Mouse (Mus musculus): ENCODE measurements around the gene Scd4. TPM values are rescaled to one million over a fixed set of nuclear protein-coding genes. Genes with fewer than 3 reads are reported as not detected.
A peak's percentile ranks its signal among the peaks of the same experiment; 100 is the strongest.
"Not testable (repeated sequence)": the region's sequence is repeated elsewhere in the genome, so short reads cannot be mapped to it uniquely, and the experiment has no call there.

Gene Scd4
- polyA plus RNA-seq, 1 experiment from 2014 or later: 0.06 TPM

GRCm38 (mm10) chr19:44313066-44313465 lies 19.8 kb upstream of the Scd4 start:
- peaks cover 14% of the 10 kb centered on the region for H3K36me3 ChIP-seq (replicated peaks)
- DNase-seq (ENCODE audit: extremely low spot score, low spot score): no peak
- peaks cover 49% of the 10 kb centered on the region for H3K4me1 ChIP-seq
- no peaks in the 10 kb centered on the region; the same call in 1 of the 2 replicates for H3K9me3 ChIP-seq
- no peak overlapping the region for H3K27ac ChIP-seq
- WGBS: 85% methylated on average over 3 of the region's 3 CpGs
- no peak overlapping the region for H3K4me3 ChIP-seq
- H3K27me3 ChIP-seq (ENCODE audit: poor library complexity, severe bottlenecking): no peaks in the 10 kb centered on the region

DNA sequence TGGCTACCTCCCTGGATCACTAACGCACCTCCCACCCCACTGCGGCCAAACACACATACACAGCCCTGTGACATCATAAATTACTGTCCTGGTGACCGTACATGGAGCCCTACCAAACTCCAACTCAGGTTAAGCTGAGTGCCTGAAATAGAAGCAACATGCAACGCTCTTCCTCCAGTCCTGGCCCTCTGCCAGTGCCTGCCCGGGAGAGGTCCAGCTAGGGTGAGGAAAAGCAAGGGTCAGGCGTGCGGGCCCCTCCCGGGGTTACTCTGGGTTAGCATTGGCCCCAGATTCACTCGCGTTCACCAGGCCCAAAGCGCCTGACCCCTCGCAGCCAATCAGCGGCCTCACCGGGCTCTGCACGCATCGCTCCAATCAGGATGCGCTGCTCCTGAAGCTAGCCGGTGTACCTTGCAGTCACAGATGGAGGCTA lies 18.5 kb upstream of the Scd4 start:
- peak overlapping the region; percentile 63 for H3K4me3 ChIP-seq

DNA sequence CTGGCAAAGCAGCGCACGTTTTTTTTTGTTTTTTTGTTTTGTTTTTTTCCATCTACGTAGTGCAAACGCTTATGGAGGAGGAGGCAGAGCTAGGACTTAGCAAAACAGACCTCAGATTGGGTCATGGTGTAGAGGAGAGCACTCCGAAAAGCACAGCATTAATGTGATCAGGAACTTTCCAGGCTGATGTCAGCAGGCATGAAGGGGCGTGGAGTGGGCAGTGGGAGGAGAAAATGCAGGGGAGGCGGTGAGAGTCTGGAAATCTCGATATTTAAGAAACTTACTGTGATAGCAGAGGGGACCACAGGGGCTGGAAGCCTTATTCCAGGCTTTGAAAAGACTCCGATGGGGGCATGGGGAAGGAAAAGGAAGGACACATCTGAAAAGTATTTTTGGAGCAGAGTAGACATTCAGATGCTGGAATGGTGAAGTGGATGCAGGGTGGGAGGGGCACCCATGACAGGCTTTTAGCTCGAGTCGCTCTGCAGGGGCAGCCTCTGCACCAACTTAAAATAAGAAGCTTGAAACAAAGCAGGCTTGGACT lies 17.9 kb upstream of the Scd4 start:
- H3K4me3 ChIP-seq: peak overlapping the region; percentile 63
- H3K27ac ChIP-seq: peak overlapping the region; percentile 83
- H3K4me1 ChIP-seq: peaks cover 49% of the 10 kb centered on the region
- H3K9me3 ChIP-seq: no peaks in the 10 kb centered on the region; the same call in 1 of the 2 replicates
- under 1% methylated on average over 11 of the region's 11 CpGs for WGBS
- no peak for DNase-seq (ENCODE audit: extremely low spot score, low spot score)
- no peaks in the 10 kb centered on the region for H3K27me3 ChIP-seq (ENCODE audit: poor library complexity, severe bottlenecking)
- no peaks in the 10 kb centered on the region for H3K36me3 ChIP-seq (replicated peaks)

More for the DNA sequence above, 18.5 kb upstream of the Scd4 start:
- WGBS: 5% methylated on average over 18 of the region's 18 CpGs
- Histone ChIP-seq H3K9me3 (no peaks in the 10 kb centered on the region; the same call in 1 of the 2 replicates), H3K27me3 (ENCODE audit: poor library complexity, severe bottlenecking) (no peaks in the 10 kb centered on the region), H3K27ac (peak overlapping the region; percentile 83), H3K4me1 (peaks cover 49% of the 10 kb centered on the region), H3K36me3 (replicated peaks) (peaks cover 3% of the 10 kb centered on the region)
- DNase-seq (ENCODE audit: extremely low spot score, low spot score): peak; percentile 86

- Histone ChIP-seq H3K27ac (no peak overlapping the region), H3K9me3 (no peaks in the 10 kb centered on the region; the same call in 1 of the 2 replicates), H3K36me3 (replicated peaks) (no peaks in the 10 kb centered on the region), H3K4me1 (peaks cover 32% of the 10 kb centered on the region), H3K27me3 (ENCODE audit: poor library complexity, severe bottlenecking) (no peaks in the 10 kb centered on the region), H3K4me3 (no peak overlapping the region)
- 64% methylated on average over 5 of the region's 5 CpGs for WGBS
- DNase-seq (ENCODE audit: extremely low spot score, low spot score): no peak
Observed at GRCm38 (mm10) chr19:44316752-44317315, 16.1 kb upstream of the Scd4 start.

- peaks cover 27% of the 10 kb centered on the region for H3K4me1 ChIP-seq
- no peak overlapping the region for H3K27ac ChIP-seq
- no peaks in the 10 kb centered on the region for H3K36me3 ChIP-seq (replicated peaks)
- WGBS: 74% methylated on average over 5 of the region's 5 CpGs
- no peaks in the 10 kb centered on the region for H3K27me3 ChIP-seq (ENCODE audit: poor library complexity, severe bottlenecking)
- no peak for DNase-seq (ENCODE audit: extremely low spot score, low spot score)
- H3K9me3 ChIP-seq: no peaks in the 10 kb centered on the region; the same call in 1 of the 2 replicates
- no peak overlapping the region for H3K4me3 ChIP-seq
Observed at GRCm38 (mm10) chr19:44317391-44317790, 15.5 kb upstream of the Scd4 start.

DNA sequence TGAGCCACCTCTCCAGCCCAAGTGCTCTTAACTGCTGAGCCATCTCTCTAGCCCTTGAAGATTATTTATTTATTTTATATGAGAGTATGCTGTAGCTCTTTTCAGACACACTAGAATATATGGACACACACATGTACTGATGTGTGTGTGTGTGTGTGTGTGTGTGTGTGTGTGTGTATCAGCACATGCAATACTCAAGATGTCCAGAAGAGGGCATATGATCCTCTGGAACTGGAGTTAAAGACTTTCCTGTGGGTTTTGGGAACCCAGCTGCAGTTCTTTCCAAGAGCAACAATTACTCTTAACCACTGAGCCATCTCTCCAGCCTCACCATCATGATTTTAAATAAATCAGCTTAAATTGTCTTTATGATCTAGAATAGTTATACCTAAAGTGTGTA lies 14.3 kb upstream of the Scd4 start:
- no peaks in the 10 kb centered on the region; the same call in 1 of the 2 replicates for H3K9me3 ChIP-seq
- DNase-seq (ENCODE audit: extremely low spot score, low spot score): no peak
- peaks cover 24% of the 10 kb centered on the region for H3K4me1 ChIP-seq
- H3K36me3 ChIP-seq (replicated peaks): no peaks in the 10 kb centered on the region
- H3K27ac ChIP-seq: no peak overlapping the region
- no peaks in the 10 kb centered on the region for H3K27me3 ChIP-seq (ENCODE audit: poor library complexity, severe bottlenecking)
- no peak overlapping the region for H3K4me3 ChIP-seq

- no peak overlapping the region for H3K4me3 ChIP-seq
- no peak for DNase-seq (ENCODE audit: extremely low spot score, low spot score)
- 83% methylated on average over 3 of the region's 3 CpGs for WGBS
- peaks cover 9% of the 10 kb centered on the region for H3K4me1 ChIP-seq
- H3K9me3 ChIP-seq: no peaks in the 10 kb centered on the region; the same call in 1 of the 2 replicates
- no peak overlapping the region for H3K27ac ChIP-seq
- no peaks in the 10 kb centered on the region for H3K27me3 ChIP-seq (ENCODE audit: poor library complexity, severe bottlenecking)
- no peaks in the 10 kb centered on the region for H3K36me3 ChIP-seq (replicated peaks)
Observed at GRCm38 (mm10) chr19:44320316-44320715, 12.6 kb upstream of the Scd4 start.

DNA sequence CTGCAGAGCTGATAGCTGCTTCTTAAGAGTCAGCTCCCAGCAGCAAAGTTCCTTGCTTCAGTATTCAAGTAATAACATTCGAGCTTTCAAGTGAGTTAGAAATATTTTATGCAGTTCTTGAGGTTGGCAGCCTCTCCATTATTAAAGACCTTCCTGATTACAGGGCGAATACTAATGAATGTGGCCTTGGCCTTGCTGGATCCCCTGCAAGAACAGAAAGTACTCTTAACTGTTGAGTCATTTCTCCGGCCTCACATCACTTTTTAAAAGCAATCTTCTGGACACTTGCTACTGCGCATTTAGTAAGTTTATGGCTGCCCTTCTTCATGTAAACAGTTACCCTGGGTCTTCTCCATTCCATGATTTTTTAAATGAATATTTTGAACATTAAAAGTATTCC lies 11.7 kb upstream of the Scd4 start:
- H3K4me1 ChIP-seq: peaks cover 4% of the 10 kb centered on the region; the same call in 1 of the 2 replicates
- H3K36me3 ChIP-seq (replicated peaks): no peaks in the 10 kb centered on the region
- 87% methylated on average over 4 of the region's 4 CpGs for WGBS
- DNase-seq (ENCODE audit: extremely low spot score, low spot score): no peak
- no peaks in the 10 kb centered on the region for H3K27me3 ChIP-seq (ENCODE audit: poor library complexity, severe bottlenecking)
- no peak overlapping the region for H3K27ac ChIP-seq
- no peak overlapping the region for H3K4me3 ChIP-seq
- peaks cover 4% of the 10 kb centered on the region for H3K9me3 ChIP-seq

- Histone ChIP-seq H3K4me3 (no peak overlapping the region), H3K9me3 (peaks cover 5% of the 10 kb centered on the region), H3K36me3 (replicated peaks) (no peaks in the 10 kb centered on the region), H3K27ac (no peak overlapping the region), H3K4me1 (peaks cover 4% of the 10 kb centered on the region; the same call in 1 of the 2 replicates), H3K27me3 (ENCODE audit: poor library complexity, severe bottlenecking) (no peaks in the 10 kb centered on the region)
- no peak for DNase-seq (ENCODE audit: extremely low spot score, low spot score)
- 85% methylated on average over 2 of the region's 2 CpGs for WGBS
Observed at GRCm38 (mm10) chr19:44321631-44322030, 11.3 kb upstream of the Scd4 start.

DNA sequence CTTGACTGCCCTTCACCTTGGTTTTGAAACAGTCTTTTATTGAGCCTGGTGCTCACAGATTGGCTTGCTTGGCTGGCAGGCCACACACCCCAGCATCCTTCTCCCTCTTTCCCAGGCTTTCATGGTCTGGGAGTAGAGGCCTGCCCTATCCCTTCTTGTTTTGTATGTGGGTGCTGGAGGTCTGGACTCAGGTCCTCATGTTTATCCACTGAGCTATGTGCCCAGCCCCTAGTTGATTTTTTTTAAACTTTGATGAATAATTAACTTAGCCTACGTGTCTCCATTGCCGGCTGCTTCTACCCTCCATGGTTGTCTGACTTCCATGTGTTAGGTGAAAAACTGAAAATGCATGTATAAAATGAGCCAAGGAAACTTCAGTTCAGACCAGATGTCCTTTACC lies 3.3 kb upstream of the Scd4 start:
- Histone ChIP-seq H3K9me3 (peaks cover 5% of the 10 kb centered on the region), H3K36me3 (replicated peaks) (no peaks in the 10 kb centered on the region), H3K27me3 (ENCODE audit: poor library complexity, severe bottlenecking) (no peaks in the 10 kb centered on the region), H3K27ac (no peak overlapping the region), H3K4me3 (no peak overlapping the region), H3K4me1 (peaks cover 2% of the 10 kb centered on the region; the same call in 1 of the 2 replicates)
- DNase-seq (ENCODE audit: extremely low spot score, low spot score): no peak
- 89% methylated on average over 2 of the region's 2 CpGs for WGBS

DNA sequence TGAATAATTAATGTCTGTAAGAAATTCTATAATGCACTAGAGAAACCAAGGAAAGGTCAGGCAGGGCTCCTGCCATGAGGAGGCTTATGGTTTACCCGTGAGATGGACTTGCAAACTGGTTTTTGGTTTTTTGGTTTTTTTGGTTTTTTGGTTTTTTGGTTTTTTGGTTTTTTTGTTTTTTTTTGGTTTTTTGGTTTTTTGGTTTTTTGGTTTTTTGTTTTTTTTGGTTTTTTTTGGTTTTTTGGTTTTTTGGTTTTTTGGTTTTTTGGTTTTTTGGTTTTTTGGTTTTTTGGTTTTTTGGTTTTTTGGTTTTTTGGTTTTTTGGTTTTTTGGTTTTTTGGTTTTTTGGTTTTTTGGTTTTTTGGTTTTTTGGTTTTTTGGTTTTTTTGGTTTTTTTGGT lies 1.8 kb upstream of the Scd4 start:
- H3K9me3 ChIP-seq; H3K36me3 ChIP-seq (replicated peaks); H3K4me1 ChIP-seq; H3K27me3 ChIP-seq (ENCODE audit: poor library complexity, severe bottlenecking); H3K4me3 ChIP-seq; H3K27ac ChIP-seq; DNase-seq (ENCODE audit: extremely low spot score, low spot score): not testable (repeated sequence)
- 100% methylated on average over 1 of the region's 1 CpGs for WGBS

- peaks cover 8% of the 10 kb centered on the region for H3K4me1 ChIP-seq
- 91% methylated on average over 5 of the region's 5 CpGs for WGBS
- DNase-seq (ENCODE audit: extremely low spot score, low spot score): no peak
- no peaks in the 10 kb centered on the region; the same call in 1 of the 2 replicates for H3K9me3 ChIP-seq
- H3K4me3 ChIP-seq: no peak overlapping the region
- no peaks in the 10 kb centered on the region for H3K27me3 ChIP-seq (ENCODE audit: poor library complexity, severe bottlenecking)
- no peak overlapping the region for H3K27ac ChIP-seq
- H3K36me3 ChIP-seq (replicated peaks): no peaks in the 10 kb centered on the region
Observed at GRCm38 (mm10) chr19:44331911-44332310, 981 bp upstream of the Scd4 start.

GRCm38 (mm10) chr19:44332326-44332725 lies 566 bp upstream of the Scd4 start:
- no peaks in the 10 kb centered on the region for H3K36me3 ChIP-seq (replicated peaks)
- H3K4me1 ChIP-seq: peaks cover 8% of the 10 kb centered on the region
- no peaks in the 10 kb centered on the region; the same call in 1 of the 2 replicates for H3K9me3 ChIP-seq
- no peak overlapping the region for H3K4me3 ChIP-seq
- no peak for DNase-seq (ENCODE audit: extremely low spot score, low spot score)
- no peak overlapping the region for H3K27ac ChIP-seq
- 82% methylated on average over 8 of the region's 8 CpGs for WGBS
- H3K27me3 ChIP-seq (ENCODE audit: poor library complexity, severe bottlenecking): no peaks in the 10 kb centered on the region

Data from forebrain, embryonic 10.5 days (tissue).